Mouse (Mus musculus) liver, adult 2 months (tissue): ENCODE results near the gene Ticam1. TPM values are rescaled to one million over a fixed set of nuclear protein-coding genes. Genes with fewer than 3 reads are reported as not detected.

Experiments used
- DNase-seq: peaks from one replicate; pipeline ENCODE4 v3.0.0-alpha.2; 2011; ENCODE audit warnings: low read depth, low spot score; ENCODE audit errors: extremely low read depth
- H3K27ac ChIP-seq: fragments of 200-500 bp; replicated peaks from 2 replicates; pipeline ENCODE4 v1.5.1; 2012; ENCODE audit warnings: low read depth, mild to moderate bottlenecking, control low read depth, inconsistent platforms, low read length; ENCODE audit not compliant: insufficient read depth
- H3K27me3 ChIP-seq: fragments of 200-500 bp; 2 replicates; pipeline ENCODE4 v1.6.1; 2012; ENCODE audit warnings: mild to moderate bottlenecking, moderate library complexity, low read length, inconsistent platforms; ENCODE audit not compliant: control insufficient read depth, insufficient read depth
- H3K36me3 ChIP-seq: fragments of 200-500 bp; 2 replicates; pipeline ENCODE4 v1.6.1; 2012; ENCODE audit warnings: low read length, inconsistent platforms; ENCODE audit not compliant: control insufficient read depth, insufficient read depth
- H3K4me1 ChIP-seq: fragments of 200-500 bp; 2 replicates; pipeline ENCODE4 v1.6.1; 2011; ENCODE audit warnings: low read length; ENCODE audit not compliant: control insufficient read depth, insufficient read depth
- H3K4me3 ChIP-seq: fragments of 200-500 bp; 2 replicates; pipeline ENCODE4 v1.5.1; 2011; ENCODE audit warnings: low read depth, mild to moderate bottlenecking, control low read depth, low read length, moderate library complexity; ENCODE audit not compliant: insufficient read depth
- H3K79me2 ChIP-seq: fragments of 200-500 bp; 2 replicates; pipeline ENCODE4 v1.6.1; 2012; ENCODE audit warnings: inconsistent platforms, mild to moderate bottlenecking, low read length, moderate library complexity; ENCODE audit not compliant: control insufficient read depth, insufficient read depth
- H3K9ac ChIP-seq: fragments of 200-500 bp; 2 replicates; pipeline ENCODE4 v1.6.1; 2012; ENCODE audit warnings: low read depth, mild to moderate bottlenecking, control low read depth, inconsistent platforms, low read length
- CTCF ChIP-seq: fragments of 200-500 bp; IDR thresholded peaks from 2 replicates; pipeline ENCODE4 v1.5.1; 2011; ENCODE audit warnings: low read depth, low read length, control low read depth
- POLR2A ChIP-seq: fragments of 200-500 bp; IDR thresholded peaks from 2 replicates; pipeline ENCODE4 v1.6.1; 2011; ENCODE audit warnings: low read length, control low read depth; ENCODE audit not compliant: insufficient read depth; ENCODE audit errors: extremely low read depth
- WGBS: fragments of 180-500 bp; shearing (Covaris S2); methylation state at CpG from one replicate; pipeline ENCODE4 v1.1.7; 2018; 5-methylcytosine and 5-hydroxymethylcytosine counted together
- polyA plus RNA-seq: library from polyadenylated mRNA; depleted of rRNA; stranded (reverse); fragments of >200 nt; gene quantifications from 2 replicates; pipeline ENCODE4 v1.2.3, GENCODE M21; 2012
- total RNA-seq: library from RNA; depleted of rRNA; stranded (reverse); fragments of >200 nt; gene quantifications from 2 replicates; pipeline ENCODE4 v1.2.3, GENCODE M21; 2014

Gene Ticam1
- total and polyA plus RNA-seq, 2 experiments = 2.5 to 27.7 TPM

DNA sequence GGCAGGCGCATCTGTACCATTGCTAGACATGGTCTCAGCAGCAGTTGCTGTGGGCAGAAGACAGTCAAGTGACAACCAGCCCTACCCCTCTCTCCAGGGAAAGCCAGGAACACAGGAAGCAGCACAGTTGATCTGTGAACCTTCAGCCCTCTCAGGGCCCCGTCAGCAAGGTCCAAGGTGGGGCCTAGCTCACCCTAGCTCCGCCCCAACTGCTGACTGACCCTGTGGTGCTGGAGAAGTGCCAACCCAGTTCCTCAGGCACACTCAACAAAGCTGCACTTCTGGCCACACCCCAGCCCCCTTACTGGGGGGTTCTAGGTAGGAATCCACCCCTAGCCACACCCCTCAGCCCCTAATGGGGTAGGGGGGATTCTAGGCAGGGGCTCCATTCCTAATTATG is 11.2 kb upstream of the Ticam1 start:
- Histone ChIP-seq H3K4me3 (no peak overlapping the region), H3K4me1 (peaks cover 13% of the 10 kb centered on the region), H3K79me2 (no peaks in the 10 kb centered on the region; the same call in 1 of the 2 replicates), H3K9ac (peak overlapping the region; percentile 35; the same call in 1 of the 2 replicates), H3K27me3 (no peaks in the 10 kb centered on the region), H3K27ac (peak overlapping the region; percentile 40; the same call in 1 of the 2 replicates), H3K36me3 (peaks cover 21% of the 10 kb centered on the region)
- TF ChIP-seq CTCF (no peak), POLR2A (no peak)
- peak; percentile 45 for DNase-seq
- 55% methylated on average over 3 of the region's 3 CpGs for WGBS

DNA sequence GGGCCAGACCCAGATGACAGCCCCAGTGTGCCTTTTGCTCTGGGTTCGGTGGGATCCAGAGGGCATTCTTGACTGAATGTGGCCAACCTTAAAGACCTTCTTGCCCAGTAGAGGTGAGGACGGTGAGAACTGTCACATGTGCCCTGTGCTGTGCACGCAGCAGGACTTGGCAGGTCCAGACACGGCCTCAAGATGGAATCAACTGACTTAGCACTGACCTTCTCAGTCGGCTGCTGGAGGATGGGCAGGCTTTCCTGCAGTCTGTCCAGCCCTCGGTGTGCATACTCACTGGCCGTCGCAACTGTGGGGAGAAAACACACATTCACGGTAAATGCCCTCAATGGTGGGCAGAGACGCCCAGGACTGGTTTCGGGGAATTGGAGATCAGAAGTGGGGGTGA is 9.4 kb upstream of the Ticam1 start:
- no peak overlapping the region for H3K4me3 ChIP-seq
- no peak overlapping the region for H3K9ac ChIP-seq
- H3K79me2 ChIP-seq = no peaks in the 10 kb centered on the region; the same call in 1 of the 2 replicates
- peaks cover 26% of the 10 kb centered on the region for H3K36me3 ChIP-seq
- no peak overlapping the region for H3K27ac ChIP-seq
- peaks cover 10% of the 10 kb centered on the region for H3K4me1 ChIP-seq
- no peaks in the 10 kb centered on the region for H3K27me3 ChIP-seq
- WGBS = 97% methylated on average over 11 of the region's 11 CpGs
- no peak for TF ChIP-seq POLR2A
- TF ChIP-seq CTCF = no peak
- no peak for DNase-seq

DNA sequence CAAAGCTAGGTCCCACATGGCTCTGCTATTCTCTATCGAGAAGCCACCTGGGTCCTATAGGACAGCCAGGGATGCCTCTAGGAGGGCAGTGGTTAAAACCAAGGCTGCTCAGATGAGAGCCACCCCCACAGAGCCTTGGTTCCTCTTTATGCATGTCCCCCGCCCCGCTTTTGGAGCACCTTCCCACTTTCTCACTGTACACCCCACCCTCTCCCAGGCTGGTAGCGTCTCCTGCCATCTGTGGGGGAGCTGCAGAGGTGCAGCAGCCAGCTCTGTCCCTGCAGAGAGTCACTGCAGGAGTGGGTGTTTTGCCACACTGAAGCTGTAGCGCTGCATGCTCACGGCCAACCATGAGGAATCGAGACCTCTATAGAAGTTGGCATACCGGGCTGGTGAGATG is 6.7 kb upstream of the Ticam1 start:
- no peaks in the 10 kb centered on the region; the same call in 1 of the 2 replicates for H3K79me2 ChIP-seq
- no peaks in the 10 kb centered on the region for H3K27me3 ChIP-seq
- no peak overlapping the region for H3K9ac ChIP-seq
- 88% methylated on average over 8 of the region's 8 CpGs for WGBS
- peaks cover 35% of the 10 kb centered on the region for H3K36me3 ChIP-seq
- TF ChIP-seq CTCF = no peak
- no peak for TF ChIP-seq POLR2A
- H3K4me1 ChIP-seq = peaks cover 9% of the 10 kb centered on the region
- H3K4me3 ChIP-seq = no peak overlapping the region
- H3K27ac ChIP-seq = no peak overlapping the region
- DNase-seq = no peak

DNA sequence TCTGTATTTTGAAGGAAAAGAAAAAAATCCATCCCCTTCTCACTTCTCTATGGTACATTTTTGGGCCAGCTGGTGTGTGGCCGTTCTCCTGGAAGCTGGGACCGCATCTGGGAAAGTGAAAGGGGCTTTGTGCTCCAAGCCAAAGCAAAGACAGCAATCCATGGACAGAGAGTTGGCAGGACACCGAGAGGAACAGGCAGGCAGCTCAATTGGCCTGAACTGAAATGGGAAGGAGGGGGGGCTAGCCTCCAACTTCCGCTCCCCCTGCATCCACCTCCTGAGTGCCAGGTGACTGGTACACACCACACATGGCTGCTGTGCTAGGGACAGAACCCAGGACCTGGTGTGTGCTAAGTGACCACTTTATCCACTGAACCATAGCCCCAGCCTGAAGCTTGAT is 6.2 kb upstream of the Ticam1 start:
- no peak for DNase-seq
- H3K36me3 ChIP-seq = peaks cover 35% of the 10 kb centered on the region
- H3K79me2 ChIP-seq = no peaks in the 10 kb centered on the region; the same call in 1 of the 2 replicates
- 85% methylated on average over 4 of the region's 4 CpGs for whole genome bisulfite sequencing
- peaks cover 13% of the 10 kb centered on the region for H3K4me1 ChIP-seq
- TF ChIP-seq CTCF = no peak
- no peak for TF ChIP-seq POLR2A
- H3K27me3 ChIP-seq = no peaks in the 10 kb centered on the region
- H3K27ac ChIP-seq = no peak overlapping the region
- no peak overlapping the region for H3K4me3 ChIP-seq
- H3K9ac ChIP-seq = no peak overlapping the region

DNA sequence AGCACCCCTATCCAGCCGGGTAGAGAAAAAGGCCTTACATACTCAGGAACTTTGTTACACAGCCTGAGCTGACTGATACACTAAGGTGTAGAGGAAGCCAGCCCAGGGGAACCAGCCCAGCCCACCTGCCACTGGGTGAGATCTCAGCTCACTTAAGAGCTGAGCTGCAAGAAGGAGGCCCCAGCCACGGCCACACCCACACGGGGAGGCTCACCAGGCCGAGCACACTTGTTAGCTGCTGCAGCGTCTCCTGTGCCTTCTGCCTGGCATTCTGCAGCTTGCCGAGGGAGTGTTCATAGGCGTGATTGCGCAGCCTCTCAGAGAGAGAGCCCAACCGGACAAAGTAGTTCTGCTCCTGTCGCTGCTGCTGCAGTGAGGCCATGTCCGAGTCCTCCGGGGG is 4.6 kb upstream of the Ticam1 start:
- H3K27me3 ChIP-seq = no peaks in the 10 kb centered on the region
- TF ChIP-seq CTCF (no peak), POLR2A (no peak)
- peaks cover 14% of the 10 kb centered on the region for H3K4me1 ChIP-seq
- H3K9ac ChIP-seq = no peak overlapping the region
- 95% methylated on average over 12 of the region's 12 CpGs for WGBS
- H3K4me3 ChIP-seq = no peak overlapping the region
- no peak overlapping the region for H3K27ac ChIP-seq
- DNase-seq = no peak
- H3K79me2 ChIP-seq = no peaks in the 10 kb centered on the region; the same call in 1 of the 2 replicates
- H3K36me3 ChIP-seq = peaks cover 32% of the 10 kb centered on the region

DNA sequence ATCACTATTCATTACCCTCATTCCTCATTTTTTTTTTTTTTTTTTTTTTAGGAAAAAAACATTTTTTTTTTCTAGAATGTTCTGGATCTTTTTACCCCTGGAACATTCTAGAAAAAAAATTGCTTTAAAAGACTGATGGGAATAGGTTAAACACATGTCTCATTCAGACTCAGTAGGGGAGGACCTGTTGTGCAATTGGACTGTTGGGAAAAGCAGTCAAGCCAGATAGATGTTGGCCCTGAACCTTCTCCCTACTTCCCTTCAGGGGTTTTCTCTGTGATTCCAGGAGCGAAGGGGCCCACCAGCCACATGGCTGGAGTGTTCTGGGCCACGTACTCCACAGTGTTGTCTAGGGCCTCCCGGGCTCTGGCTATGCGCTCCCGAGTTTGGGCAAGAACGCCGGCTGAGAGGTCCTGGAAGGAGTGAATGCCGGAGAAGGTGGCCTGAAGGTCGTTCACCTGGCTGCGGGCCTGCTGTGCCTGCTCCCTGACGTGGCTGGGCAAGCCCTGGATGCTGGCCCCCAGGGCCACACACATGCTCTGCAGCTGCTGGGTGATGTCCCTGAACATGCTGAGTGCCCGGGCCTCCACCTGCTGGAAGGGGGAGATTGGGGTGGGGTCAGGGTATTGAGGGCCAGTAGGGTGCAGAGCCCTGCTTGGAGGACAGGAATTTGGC is 3.0 kb upstream of the Ticam1 start:
- H3K27ac ChIP-seq = peak overlapping the region; percentile 97
- H3K79me2 ChIP-seq = peaks cover 3% of the 10 kb centered on the region; the same call in 1 of the 2 replicates
- peak; percentile 83 for DNase-seq
- TF ChIP-seq CTCF = no peak
- TF ChIP-seq POLR2A = no peak
- H3K4me3 ChIP-seq = no peak overlapping the region
- 25% methylated on average over 12 of the region's 12 CpGs for WGBS
- peaks cover 17% of the 10 kb centered on the region for H3K4me1 ChIP-seq
- peaks cover 21% of the 10 kb centered on the region for H3K36me3 ChIP-seq
- H3K9ac ChIP-seq = peak overlapping the region; percentile 61
- H3K27me3 ChIP-seq = no peaks in the 10 kb centered on the region
